Mouse (Mus musculus): ENCODE results near the gene Fndc10.

The Fndc10 gene

DNA sequence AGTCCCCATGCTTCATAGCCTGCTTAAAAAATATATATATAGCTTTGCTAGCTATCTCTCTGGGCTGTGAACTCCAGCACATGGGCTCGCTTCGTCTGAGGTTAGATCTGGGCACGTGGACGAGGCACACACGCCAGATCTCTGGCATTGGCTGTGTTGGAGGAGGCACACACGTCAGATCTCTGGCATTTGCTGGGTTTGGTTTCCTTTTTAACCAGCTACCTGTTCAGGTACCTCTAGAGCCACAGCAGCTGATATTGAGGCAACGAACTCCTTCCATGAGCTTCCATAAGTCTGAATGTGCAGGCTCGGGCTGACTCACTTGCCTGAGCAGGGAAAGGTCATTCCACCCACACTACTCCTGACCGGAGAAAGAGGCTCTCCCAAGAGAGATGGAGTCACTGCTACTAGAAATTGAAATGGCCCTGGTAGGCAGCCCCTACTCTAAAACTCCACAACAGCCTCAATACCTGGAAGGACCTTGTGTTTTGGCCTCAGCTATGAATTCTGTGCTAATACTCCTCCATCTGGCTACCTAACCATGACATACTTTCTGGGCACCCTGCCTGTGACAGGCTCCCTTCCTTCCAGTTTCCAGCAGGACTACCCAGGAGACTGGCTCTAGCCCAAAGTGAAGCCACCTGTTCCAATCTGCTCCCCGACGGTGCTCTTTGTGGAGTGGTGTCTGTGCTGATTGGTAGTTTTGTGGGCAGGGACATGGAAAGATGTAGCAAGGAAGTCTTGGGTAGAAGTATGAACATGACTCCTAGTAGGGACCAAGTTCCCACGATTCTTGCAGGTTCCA, 3.4 kb upstream of the Fndc10 start:
- peak; percentile 48 for DNase-seq

- no peak for DNase-seq
Measured at GRCm38 (mm10) chr4:155692421-155692820, 1.7 kb upstream of the Fndc10 start.

GRCm38 (mm10) chr4:155694482-155695401, 600 bp downstream of the Fndc10 start:
- peak; percentile 87 for DNase-seq

DNA sequence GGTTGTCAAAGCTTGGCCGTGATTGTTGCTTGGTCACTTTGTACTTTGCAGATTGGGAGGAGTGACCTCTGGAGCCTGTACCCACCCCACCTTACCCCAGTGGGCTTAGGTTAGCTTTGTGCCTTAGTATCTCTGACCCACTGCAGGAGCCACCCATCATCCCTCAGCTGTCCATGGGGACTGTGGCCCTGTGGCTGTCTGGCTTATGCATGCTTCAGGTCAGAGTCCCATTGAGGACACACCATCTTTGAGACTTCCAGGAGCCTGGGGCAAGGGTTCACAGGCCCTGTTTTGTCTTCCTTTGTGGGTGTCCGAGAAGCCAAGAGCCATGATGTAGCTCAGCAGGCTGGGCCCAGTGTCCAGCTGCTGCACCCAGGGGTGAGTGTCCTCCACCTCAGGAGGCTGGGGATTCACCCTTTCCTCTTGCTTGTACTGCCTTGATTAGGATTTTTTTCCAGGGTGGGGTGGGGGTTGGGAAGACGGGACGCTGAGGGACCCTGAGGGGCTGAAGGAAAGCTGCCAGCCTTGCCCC, 1.5 kb downstream of the Fndc10 start:
- no peak for DNase-seq

GRCm38 (mm10) chr4:155696261-155697255, 2.4 kb downstream of the Fndc10 start:
- DNase-seq: no peak

DNA sequence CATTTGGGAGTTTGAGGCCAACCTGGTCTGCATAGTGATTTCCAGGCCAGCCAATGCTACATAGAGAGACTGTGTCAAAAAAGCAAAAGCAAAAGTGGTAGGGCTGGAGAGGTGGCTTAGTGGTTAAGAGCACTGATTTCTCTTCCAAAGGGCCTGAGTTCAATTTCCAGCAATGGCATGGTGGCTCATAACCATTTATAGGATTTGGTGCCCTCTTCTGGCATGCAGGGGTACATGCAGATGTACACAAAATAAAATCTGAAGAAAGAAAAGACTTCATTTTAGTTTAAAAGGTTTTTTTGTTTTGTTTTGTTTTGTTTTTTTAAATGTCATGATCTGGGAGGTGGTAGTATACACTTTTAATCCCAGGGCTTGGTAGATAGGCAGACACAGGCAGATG, 6.3 kb downstream of the Fndc10 start:
- no peak for DNase-seq

GRCm38 (mm10) chr4:155703425-155703929, 9.3 kb downstream of the Fndc10 start:
- no peak for DNase-seq

DNA sequence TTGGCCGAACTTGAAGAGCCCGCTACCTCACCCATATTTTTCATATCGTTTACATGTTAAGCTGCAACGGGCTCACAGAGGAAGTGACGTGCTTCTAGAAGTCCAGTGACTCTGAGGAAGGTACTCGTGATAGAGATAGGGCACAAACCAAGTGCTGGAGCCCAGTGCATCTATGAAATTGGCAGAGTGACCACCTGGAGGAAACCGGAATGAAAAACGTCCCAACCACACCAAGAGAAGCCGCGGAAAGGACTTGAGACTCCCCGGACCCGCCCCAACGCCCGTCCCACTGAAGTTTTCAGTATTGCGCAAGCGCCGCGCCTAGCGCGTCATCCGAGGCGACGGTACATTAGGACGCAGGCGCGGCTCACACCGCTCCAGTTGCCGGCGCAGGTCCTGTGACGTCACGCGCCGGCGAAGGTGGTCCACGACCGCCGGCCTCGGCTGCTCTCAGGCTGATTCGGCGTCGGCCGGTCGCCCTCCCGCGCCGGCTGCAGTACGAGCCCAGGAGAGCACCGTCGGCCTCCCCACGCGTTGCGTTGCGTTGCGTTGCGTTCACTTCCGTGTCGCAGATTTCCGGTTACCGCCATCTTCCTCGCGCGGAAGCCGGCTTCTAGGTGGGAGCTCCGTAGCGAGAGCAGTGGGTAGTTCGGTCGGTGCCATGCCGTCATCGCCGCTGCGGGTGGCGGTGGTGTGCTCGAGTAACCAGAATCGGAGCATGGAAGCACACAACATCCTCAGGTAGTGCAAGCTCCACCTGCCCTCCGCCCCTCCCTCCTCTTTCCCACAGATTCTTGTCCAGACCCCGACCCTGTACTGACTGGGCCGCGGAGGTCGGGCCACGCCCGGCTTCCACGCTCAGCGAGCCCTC, 10.8 kb downstream of the Fndc10 start, which contains the start of gene Ssu72:
Gene Ssu72 (plus strand): TSS at position 80 of the 871 bp plus-strand sequence.
- peak; percentile 96 for DNase-seq

- no peak for DNase-seq
Measured at GRCm38 (mm10) chr4:155705592-155705929, 11.4 kb downstream of the Fndc10 start.

DNA sequence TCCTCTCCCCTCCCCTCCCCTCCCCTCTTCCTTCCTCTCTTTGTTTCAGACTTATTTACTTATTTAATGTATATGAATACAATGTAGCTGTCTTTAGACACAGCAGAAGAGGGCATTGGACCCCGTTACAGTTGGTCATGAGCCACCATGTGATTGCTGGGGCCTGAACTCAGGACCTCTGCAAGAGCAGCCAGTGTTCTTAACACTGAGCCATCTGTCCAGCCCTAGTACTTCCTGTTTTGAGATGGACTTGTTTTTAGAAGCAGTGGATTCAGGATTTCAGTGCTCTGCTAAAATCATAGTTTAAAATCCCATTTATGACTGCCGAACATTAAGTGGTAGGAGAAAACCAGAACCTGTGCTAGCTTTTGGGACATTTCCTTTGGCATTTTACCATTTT, 14.4 kb downstream of the Fndc10 start:
- DNase-seq: no peak

DNA sequence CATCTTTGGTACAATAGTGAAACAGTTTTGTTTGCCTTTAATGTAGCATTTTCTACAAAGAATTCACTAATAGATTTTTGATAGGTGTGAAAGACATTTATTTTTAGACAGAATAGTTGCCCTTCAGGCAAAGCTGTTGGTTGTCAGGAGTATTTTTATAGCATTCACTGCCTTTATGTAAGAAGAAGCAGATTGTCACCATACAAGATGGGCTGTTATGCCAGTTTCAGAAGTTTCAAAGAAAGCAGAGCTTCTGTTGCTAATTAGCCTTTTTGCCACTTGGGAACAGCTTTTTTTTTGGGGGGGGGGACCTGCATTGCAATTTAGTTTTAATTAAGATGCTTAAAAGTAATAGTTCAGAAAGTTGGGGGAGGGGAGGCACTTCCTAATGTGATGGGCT, 14.8 kb downstream of the Fndc10 start:
- no peak for DNase-seq

DNA sequence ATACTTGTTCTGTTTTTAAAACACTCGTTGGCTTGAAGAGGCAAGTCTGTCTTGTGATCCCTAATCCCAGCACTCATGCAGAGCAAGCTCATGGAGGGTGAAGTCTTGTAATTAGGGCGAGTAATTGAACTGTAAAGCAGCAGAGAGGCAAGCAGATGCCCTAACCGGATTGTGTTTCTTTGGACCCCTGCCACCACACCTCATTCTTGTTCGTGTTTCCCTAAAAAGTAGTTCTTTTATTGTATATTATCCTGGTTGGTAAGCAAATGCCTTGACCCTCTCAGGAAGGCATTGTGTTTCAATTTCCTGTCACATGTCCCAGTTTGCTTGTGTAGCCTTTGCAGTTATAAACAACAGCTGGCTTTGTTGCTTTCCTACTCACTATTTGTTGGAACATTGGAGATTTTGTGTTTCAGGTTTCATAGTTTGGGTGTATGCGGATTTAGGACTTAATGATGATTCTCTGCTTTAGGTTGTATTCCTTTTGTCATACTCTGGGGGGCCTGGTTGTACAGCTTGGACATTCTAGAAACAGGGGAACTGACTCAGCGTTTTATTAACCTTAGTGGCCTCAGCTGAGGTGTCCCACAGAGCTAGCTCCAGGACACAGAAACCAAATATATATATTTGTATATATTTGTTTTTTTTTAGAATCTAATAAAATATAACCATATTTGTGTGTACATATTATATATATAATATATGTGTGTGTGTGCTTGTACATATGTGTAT, 16.5 kb downstream of the Fndc10 start:
- DNase-seq: no peak

DNA sequence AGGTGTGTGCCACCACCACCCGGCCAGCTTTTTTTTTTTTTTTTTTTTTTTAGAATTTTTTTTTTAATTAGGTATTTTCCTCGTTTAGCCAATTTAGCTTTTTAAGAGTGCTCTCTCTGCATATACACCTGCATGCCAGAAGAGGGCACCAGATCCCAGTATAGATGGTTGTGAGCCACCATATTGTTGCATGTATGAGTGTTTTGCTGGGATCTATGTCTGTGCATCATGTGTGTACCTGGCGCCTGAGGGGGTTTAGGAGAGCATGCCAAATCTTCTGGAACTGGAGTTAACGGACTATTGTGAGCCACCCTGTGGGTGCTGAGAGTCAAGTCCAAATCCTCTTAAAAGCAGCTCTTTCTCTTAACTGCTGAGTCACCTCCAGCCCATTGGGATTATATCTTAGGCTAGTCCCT, 27.5 kb downstream of the Fndc10 start:
- DNase-seq: no peak

- DNase-seq: no peak
Measured at GRCm38 (mm10) chr4:155727993-155728392, 33.9 kb downstream of the Fndc10 start.

DNA sequence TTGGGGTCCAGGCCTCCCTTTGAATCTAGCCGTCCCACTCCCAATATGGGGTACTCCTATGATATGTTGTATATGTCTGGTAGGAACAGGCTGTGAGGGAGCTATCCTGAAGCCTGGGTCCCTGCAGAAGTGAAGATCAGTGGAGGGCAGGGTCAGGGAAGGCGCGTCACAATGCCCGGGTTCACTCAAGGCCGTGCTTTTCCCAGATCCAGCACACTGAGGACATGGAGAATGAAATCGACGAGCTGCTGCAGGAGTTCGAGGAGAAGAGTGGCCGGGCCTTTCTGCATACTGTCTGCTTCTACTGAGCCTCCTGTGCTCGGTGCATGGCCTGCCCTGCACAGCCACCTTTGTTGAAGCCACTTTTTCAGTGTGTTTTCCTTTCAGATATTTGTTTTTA, 39.1 kb downstream of the Fndc10 start:
- DNase-seq: no peak

DNA sequence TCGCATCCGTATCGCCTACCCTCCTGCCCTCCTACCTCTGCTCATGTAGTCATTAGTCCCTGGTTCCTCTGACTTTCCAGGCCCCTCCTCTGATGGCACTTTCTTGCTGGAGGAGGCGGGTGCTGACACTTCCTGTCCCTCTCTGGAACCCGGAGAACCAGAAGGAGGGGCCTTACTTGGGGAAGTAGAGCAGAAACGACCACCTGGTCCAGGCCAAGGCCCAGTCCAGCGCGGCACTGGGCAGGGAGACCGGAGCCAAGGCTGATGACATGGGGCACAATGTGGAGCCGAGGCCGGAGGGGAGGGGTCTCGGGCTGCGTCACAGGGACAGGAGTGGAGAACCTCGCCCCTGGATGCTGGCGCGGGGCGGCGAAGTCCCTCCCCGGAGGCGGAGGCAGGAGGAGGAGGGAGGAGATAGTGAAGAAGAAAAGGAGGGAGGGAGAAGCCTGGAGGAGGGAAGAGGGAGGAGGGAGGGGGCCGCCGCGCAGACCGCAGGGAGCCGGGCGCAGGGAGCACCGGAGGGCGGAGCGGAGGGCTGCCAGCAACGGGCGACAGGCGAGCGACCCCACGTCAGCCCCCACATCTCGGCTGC, 40.3 kb downstream of the Fndc10 start, which contains the start of gene Tmem240:
Gene Tmem240 (plus strand): TSS at position 451 of the 592 bp plus-strand sequence.
- peak; percentile 92 for DNase-seq

GRCm38 (mm10) chr4:155734951-155735702, 41.0 kb downstream of the Fndc10 start:
- peak; percentile 51 for DNase-seq

- DNase-seq: no peak
Measured at GRCm38 (mm10) chr4:155735788-155736187, 41.6 kb downstream of the Fndc10 start.

DNA sequence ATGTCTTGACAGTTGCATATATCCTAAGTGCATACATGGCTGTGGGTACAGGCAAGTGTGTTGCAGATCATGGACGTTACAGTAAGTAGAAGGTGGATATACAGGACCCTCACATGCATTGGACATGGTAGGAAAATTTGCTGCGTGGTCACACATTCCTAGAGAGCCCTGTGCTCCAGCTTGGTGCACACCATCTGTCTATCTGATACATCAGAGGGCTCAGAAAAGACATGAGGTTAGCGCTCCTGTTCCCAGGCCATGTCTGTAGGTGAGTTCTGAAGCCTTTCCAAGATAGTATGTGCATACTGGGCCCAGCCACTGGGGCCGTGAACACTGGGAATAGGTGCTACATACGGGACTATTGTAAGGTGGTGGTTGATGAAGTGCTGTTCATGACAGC, 42.3 kb downstream of the Fndc10 start:
- no peak for DNase-seq
